Mouse (Mus musculus): Measurements from ENCODE around the gene Grid1. TPM values are rescaled to one million over a fixed set of nuclear protein-coding genes. Genes with fewer than 3 reads are reported as not detected.

The Grid1 gene
- polyA plus RNA-seq, 1 experiment from 2014 or later = 0.65 TPM

DNA sequence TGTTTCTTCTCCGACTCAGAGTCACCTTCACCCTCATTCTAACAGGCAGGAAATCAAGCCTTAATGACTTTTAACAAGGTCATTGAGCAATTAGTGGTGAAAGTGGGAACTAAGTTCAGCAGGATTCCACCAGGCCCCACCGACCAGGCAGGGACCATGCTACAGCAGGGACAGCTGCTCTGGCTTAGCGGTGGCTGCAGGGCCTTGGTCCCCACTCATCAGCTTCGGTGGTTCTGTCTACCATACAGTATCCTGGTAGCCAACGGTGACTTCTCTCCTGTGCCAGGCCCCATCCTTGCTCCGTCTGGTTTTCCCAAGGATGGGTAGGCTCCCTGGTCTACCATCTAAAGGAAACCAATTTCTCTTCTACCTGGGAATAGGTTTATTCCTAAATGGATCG is 318.2 kb downstream of the Grid1 start:
- H3K9ac ChIP-seq = no peak overlapping the region
- no peaks in the 10 kb centered on the region for H3K36me3 ChIP-seq
- H3K27ac ChIP-seq = no peak overlapping the region
- H3K4me3 ChIP-seq = no peak overlapping the region
- H3K27me3 ChIP-seq = no peaks in the 10 kb centered on the region
- no peak overlapping the region for H3K4me2 ChIP-seq (replicated peaks)
- ATAC-seq (ENCODE audit: insufficient number of reproducible peaks, insufficient read depth, low FRiP score, low TSS enrichment) = no peak
- H3K4me1 ChIP-seq = no peaks in the 10 kb centered on the region
- no peaks in the 10 kb centered on the region for H3K9me3 ChIP-seq
- 76% methylated on average over 7 of the region's 7 CpGs for WGBS

DNA sequence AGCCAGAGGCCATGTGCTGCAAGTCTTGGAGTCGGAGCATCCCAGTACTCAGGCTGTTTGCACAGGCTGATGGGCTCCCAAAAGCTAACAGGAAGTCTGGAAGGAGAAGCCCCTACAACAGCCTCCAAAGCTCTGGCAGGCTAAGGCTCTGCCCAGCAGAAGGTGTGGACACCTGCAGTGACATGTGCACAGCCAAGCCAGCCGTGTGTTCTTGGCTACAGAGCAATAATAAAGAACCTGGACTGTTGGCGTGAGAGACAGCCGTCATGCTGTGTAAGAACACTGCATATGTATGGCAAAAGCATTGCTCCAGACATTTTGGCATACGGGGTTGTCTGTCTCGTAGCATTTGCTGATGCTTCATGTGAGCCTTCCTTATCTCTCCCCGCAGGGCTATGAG is 319.9 kb downstream of the Grid1 start:
- H3K27me3 ChIP-seq = no peaks in the 10 kb centered on the region
- no peak for ATAC-seq (ENCODE audit: insufficient number of reproducible peaks, insufficient read depth, low FRiP score, low TSS enrichment)
- H3K4me3 ChIP-seq = no peak overlapping the region
- 79% methylated on average over 7 of the region's 7 CpGs for WGBS
- no peak overlapping the region for H3K4me2 ChIP-seq (replicated peaks)
- no peaks in the 10 kb centered on the region for H3K9me3 ChIP-seq
- H3K4me1 ChIP-seq = no peaks in the 10 kb centered on the region
- no peak overlapping the region for H3K27ac ChIP-seq
- no peak overlapping the region for H3K9ac ChIP-seq
- no peaks in the 10 kb centered on the region for H3K36me3 ChIP-seq

DNA sequence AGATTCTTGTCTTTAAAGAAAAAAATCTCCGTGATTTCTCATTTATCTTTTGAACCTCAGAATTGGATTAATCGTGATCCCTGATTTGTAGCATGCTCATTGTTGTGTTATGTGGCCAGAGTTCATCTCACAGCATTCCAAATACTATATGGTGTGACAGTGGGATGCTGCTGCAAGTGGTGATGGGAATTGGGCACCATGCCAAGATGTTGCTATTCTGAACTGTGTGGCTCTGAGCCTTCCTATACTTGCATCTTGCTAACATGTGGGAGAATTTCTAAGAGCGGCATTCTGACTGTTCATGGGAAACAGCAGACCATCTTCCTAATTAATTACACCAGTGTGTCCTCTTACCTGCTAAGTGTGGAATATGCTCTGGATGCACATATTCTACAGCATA is 332.5 kb downstream of the Grid1 start:
- no peak overlapping the region for H3K4me2 ChIP-seq (replicated peaks)
- ATAC-seq (ENCODE audit: insufficient number of reproducible peaks, insufficient read depth, low FRiP score, low TSS enrichment) = no peak
- H3K9me3 ChIP-seq = no peaks in the 10 kb centered on the region
- H3K27ac ChIP-seq = no peak overlapping the region
- H3K4me3 ChIP-seq = no peak overlapping the region
- H3K27me3 ChIP-seq = no peaks in the 10 kb centered on the region
- WGBS = 83% methylated on average over 3 of the region's 3 CpGs
- H3K9ac ChIP-seq = no peak overlapping the region
- no peaks in the 10 kb centered on the region for H3K36me3 ChIP-seq
- H3K4me1 ChIP-seq = no peaks in the 10 kb centered on the region

DNA sequence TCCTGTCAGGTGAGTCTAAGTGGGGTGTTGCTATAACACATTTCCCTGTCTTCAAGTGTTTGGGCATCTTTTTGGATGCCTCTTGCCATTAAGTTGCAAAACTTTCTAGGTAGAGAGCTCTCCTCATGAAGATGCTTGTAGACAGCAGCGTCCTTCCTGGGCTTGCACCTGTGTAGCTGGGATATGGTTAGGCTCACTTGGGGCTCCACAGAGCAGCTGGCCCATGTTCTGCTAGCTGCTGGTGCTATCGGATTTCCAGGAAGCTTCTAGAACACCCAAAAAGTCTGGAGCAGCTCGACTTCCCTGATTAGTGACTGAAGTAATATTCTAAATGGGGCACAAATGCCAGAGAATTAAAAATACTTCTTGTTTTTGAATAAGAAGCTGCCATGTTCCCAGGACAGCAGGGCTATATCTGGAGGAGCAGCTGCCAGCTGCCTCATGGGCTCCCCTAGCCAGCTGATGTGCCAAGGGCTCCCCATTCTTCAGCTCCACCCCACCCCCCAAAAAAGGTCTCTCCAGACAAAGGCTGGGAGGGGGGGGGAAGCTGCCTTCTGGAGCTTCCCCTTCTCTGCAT is 333.9 kb downstream of the Grid1 start:
- no peaks in the 10 kb centered on the region for H3K9me3 ChIP-seq
- ATAC-seq (ENCODE audit: insufficient number of reproducible peaks, insufficient read depth, low FRiP score, low TSS enrichment) = no peak
- WGBS = 68% methylated on average over 3 of the region's 3 CpGs
- H3K4me1 ChIP-seq = no peaks in the 10 kb centered on the region
- no peak overlapping the region for H3K9ac ChIP-seq
- no peak overlapping the region for H3K4me2 ChIP-seq (replicated peaks)
- no peaks in the 10 kb centered on the region for H3K36me3 ChIP-seq
- no peak overlapping the region for H3K4me3 ChIP-seq
- no peak overlapping the region for H3K27ac ChIP-seq
- H3K27me3 ChIP-seq = no peaks in the 10 kb centered on the region

DNA sequence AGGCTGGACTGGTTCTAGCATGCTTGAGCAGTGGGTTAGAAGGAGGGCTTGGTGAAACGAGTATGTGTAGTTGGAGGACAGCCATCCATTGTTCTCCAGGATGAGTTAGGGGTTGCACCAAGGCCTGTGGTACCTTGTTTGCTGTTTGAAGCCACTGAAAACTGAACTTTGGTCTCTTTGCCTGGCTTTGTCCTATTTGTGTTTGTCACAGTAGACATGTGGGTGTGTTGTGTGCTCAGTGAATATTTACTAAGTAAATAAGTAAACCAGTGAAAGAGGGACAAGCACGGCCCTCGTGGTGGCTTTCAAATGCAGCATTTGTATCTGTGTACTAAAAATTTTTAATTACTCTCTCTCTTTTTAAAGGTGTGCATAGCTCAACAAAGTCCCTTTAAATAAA is 334.5 kb downstream of the Grid1 start:
- ATAC-seq (ENCODE audit: insufficient number of reproducible peaks, insufficient read depth, low FRiP score, low TSS enrichment) = no peak
- Histone ChIP-seq H3K27me3 (no peaks in the 10 kb centered on the region), H3K9ac (no peak overlapping the region), H3K27ac (no peak overlapping the region), H3K9me3 (no peaks in the 10 kb centered on the region), H3K4me3 (no peak overlapping the region), H3K4me2 (replicated peaks) (no peak overlapping the region), H3K4me1 (no peaks in the 10 kb centered on the region), H3K36me3 (no peaks in the 10 kb centered on the region)
- 74% methylated on average over 3 of the region's 3 CpGs for WGBS

DNA sequence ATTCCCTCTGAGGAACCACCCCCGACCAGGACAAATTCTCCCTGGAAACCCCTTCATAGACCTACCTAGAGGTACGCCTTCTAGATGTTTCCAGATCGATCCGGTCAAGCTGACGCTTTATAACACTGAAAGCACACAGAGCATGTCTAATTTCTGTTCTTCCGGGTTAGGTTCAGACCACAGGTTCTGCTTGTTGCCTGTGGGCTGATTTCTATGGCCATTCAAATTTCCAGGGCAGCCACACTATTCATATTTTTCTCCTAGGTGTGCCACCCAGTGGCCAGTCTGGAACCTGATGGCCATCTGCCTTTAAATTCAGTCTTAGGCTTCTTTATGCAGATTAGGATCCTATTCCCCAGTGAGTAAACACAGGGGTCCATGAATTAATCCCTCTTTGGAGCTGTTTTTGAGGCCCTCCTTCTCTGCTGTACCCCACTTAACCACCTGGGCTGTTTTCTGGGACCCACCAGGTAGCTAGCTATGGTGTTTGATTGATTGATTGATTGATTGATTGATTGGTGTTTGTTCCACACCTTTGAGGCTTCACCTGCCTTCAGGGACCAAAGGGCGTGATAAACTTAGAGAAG is 337.3 kb downstream of the Grid1 start:
- Histone ChIP-seq H3K27me3 (no peaks in the 10 kb centered on the region), H3K36me3 (no peaks in the 10 kb centered on the region), H3K9me3 (no peaks in the 10 kb centered on the region), H3K27ac (no peak overlapping the region), H3K4me3 (no peak overlapping the region), H3K4me1 (no peaks in the 10 kb centered on the region), H3K4me2 (replicated peaks) (no peak overlapping the region), H3K9ac (no peak overlapping the region)
- 76% methylated on average over 7 of the region's 7 CpGs for WGBS
- no peak for ATAC-seq (ENCODE audit: insufficient number of reproducible peaks, insufficient read depth, low FRiP score, low TSS enrichment)

DNA sequence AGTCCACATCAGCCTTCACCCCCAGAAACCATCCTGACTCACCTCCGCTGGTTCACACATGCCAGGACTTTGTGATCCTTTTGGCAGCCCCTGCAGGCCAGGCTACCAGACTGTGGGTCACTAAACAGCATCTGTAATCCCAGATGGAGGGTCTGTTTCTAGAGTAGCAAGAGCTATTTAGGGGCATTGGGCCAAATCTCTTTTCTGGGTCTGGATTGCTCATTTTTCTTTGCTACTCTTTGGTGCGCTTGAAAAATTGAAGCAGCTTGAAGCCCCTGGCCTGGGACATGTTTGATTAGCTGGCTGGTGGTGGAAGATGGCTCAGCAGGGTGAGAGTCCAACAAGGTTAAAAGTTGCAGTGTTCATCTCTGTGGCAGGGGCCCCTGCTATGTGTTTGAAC is 339.4 kb downstream of the Grid1 start:
- H3K4me1 ChIP-seq = no peaks in the 10 kb centered on the region
- H3K27ac ChIP-seq = no peak overlapping the region
- no peak overlapping the region for H3K4me3 ChIP-seq
- H3K9me3 ChIP-seq = no peaks in the 10 kb centered on the region
- no peak for ATAC-seq (ENCODE audit: insufficient number of reproducible peaks, insufficient read depth, low FRiP score, low TSS enrichment)
- H3K27me3 ChIP-seq = no peaks in the 10 kb centered on the region
- WGBS = 82% methylated on average over 2 of the region's 2 CpGs
- H3K4me2 ChIP-seq (replicated peaks) = no peak overlapping the region
- no peak overlapping the region for H3K9ac ChIP-seq
- H3K36me3 ChIP-seq = no peaks in the 10 kb centered on the region

DNA sequence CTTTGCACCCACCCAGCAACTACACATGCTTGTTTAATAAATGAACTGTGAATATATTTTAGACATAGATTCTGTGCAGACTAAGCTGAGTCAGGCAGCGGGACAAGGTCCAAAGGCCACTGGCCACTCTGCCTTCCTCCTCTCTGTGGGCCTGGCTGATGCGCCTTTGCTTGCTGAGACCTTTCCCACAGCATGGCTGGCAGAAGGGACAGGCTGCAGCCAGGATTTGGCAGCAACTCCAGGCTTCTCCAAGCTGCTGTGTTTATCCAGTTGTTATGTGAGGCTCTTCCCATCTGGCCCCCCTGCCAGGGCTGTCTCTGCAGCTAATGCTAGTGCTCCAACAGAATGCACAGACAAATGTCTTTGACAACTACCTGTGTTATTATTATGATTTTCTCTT is 347.5 kb downstream of the Grid1 start:
- H3K4me3 ChIP-seq = no peak overlapping the region
- no peaks in the 10 kb centered on the region for H3K36me3 ChIP-seq
- H3K9me3 ChIP-seq = no peaks in the 10 kb centered on the region
- 82% methylated on average over 2 of the region's 2 CpGs for WGBS
- no peak overlapping the region for H3K4me2 ChIP-seq (replicated peaks)
- H3K27ac ChIP-seq = no peak overlapping the region
- no peak overlapping the region for H3K9ac ChIP-seq
- no peaks in the 10 kb centered on the region for H3K4me1 ChIP-seq
- ATAC-seq (ENCODE audit: insufficient number of reproducible peaks, insufficient read depth, low FRiP score, low TSS enrichment) = no peak
- H3K27me3 ChIP-seq = no peaks in the 10 kb centered on the region

DNA sequence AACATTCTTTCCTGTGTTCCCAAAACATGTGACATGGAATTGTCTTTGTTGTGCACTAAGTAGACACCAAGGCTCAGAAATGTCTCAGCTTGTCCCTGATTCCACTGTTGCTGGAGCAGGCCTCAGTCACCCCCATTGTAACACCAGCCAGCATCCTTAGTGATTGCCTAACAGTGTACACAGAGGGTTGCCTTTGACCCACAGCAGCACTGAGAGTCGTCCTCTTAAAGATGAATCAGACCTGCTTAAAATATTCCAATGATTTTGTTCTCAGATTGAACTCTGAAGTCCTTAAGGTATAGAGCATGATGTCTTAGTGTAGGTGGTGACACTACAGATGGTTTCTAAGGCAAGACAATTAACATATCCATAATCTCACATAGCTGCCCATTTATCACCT is 354.0 kb downstream of the Grid1 start:
- Histone ChIP-seq H3K4me2 (replicated peaks) (no peak overlapping the region), H3K36me3 (no peaks in the 10 kb centered on the region), H3K9ac (no peak overlapping the region), H3K27ac (no peak overlapping the region), H3K4me3 (no peak overlapping the region), H3K27me3 (no peaks in the 10 kb centered on the region), H3K4me1 (no peaks in the 10 kb centered on the region), H3K9me3 (no peaks in the 10 kb centered on the region)
- no peak for ATAC-seq (ENCODE audit: insufficient number of reproducible peaks, insufficient read depth, low FRiP score, low TSS enrichment)
- 82% methylated on average over 1 of the region's 1 CpGs for WGBS

DNA sequence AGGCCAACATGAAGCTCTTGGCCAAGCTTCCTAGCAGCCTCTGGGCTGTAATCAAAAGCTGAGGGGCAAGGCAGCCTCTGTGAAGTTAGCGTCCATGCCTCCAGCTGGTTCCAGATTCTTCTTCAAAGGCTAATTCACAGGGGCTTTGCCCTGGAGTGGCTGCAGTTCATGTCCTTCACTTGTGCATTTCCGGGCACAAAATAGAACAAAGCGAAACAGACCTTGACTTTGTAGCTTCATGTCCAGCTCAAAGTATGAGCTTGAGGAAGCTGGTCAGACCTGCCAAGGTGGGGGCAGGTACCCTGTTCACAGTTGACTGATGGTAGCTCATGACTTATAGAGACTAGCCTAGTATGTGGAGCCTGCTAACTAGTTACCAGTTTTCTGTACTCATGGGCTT is 356.1 kb downstream of the Grid1 start:
- Histone ChIP-seq H3K27ac (no peak overlapping the region), H3K4me1 (no peaks in the 10 kb centered on the region), H3K4me3 (no peak overlapping the region), H3K9ac (no peak overlapping the region), H3K4me2 (replicated peaks) (no peak overlapping the region), H3K9me3 (no peaks in the 10 kb centered on the region), H3K36me3 (no peaks in the 10 kb centered on the region), H3K27me3 (no peaks in the 10 kb centered on the region)
- WGBS = 86% methylated on average over 3 of the region's 3 CpGs
- no peak for ATAC-seq (ENCODE audit: insufficient number of reproducible peaks, insufficient read depth, low FRiP score, low TSS enrichment)

DNA sequence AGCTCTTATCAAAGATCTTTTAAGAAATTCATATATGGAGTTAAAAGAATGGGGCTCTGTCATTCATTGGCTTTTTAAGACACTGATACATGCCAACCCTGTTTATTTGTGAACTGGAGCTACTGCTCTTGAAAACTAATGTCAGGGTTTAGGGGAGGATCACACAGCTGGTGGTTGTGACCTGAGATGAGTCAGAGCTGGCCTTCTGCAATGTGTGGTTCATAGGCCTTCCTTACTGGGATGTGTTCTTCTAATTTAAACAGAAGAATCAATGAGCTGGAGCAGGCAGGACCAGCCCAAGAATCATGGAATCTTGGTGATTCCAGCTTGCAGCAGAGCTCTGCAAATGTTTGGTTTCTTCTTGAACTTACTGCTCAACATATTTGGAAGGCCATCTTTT is 359.2 kb downstream of the Grid1 start:
- H3K9me3 ChIP-seq = no peaks in the 10 kb centered on the region
- no peaks in the 10 kb centered on the region for H3K27me3 ChIP-seq
- H3K4me2 ChIP-seq (replicated peaks) = no peak overlapping the region
- no peaks in the 10 kb centered on the region for H3K4me1 ChIP-seq
- no peak for ATAC-seq (ENCODE audit: insufficient number of reproducible peaks, insufficient read depth, low FRiP score, low TSS enrichment)
- H3K4me3 ChIP-seq = no peak overlapping the region
- no peak overlapping the region for H3K27ac ChIP-seq
- no peak overlapping the region for H3K9ac ChIP-seq
- no peaks in the 10 kb centered on the region for H3K36me3 ChIP-seq

DNA sequence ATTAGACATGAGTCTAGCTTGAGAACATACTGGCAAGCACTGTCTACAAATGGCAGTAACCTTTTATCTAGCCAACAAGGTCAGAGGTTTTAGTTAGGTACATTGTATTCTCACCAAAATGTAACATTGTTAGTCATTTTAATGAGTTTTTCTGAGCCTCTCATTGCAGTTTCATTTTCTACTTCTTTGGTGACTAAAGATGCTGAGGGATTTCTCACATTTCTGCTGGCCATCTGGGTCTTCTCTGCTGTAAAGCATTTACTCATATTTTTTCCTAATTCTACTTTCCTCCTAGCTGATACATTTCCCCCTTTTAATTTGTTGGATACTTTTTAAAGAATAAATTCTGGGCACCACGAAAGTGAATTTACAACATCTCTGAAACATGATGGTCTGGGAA is 365.5 kb downstream of the Grid1 start:
- Histone ChIP-seq H3K36me3 (no peaks in the 10 kb centered on the region), H3K27ac (no peak overlapping the region), H3K4me3 (no peak overlapping the region), H3K4me2 (replicated peaks) (no peak overlapping the region), H3K4me1 (no peaks in the 10 kb centered on the region), H3K9ac (no peak overlapping the region), H3K27me3 (no peaks in the 10 kb centered on the region), H3K9me3 (no peaks in the 10 kb centered on the region)
- ATAC-seq (ENCODE audit: insufficient number of reproducible peaks, insufficient read depth, low FRiP score, low TSS enrichment) = no peak
- 78% methylated on average over 1 of the region's 1 CpGs for WGBS

DNA sequence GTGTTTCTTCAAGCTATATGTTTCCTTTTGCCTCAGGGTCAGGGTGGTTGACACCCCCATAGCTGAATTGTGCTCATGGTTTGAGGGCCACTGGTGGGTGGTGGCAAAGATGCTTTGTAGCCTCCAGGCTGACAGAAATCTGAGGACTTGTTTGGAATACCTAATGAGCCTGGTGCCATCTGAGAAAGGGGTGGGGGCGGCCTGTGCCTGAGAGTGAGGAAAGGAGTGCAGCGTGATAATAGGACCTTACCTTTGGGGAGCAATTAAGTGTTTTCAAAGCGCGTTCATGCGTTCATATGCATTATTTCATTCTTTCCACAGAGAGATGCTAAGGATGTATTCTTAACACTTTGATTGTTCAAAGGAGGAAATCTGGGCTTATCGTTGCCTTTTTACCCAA is 372.3 kb downstream of the Grid1 start:
- Histone ChIP-seq H3K9ac (no peak overlapping the region), H3K9me3 (no peaks in the 10 kb centered on the region), H3K27me3 (no peaks in the 10 kb centered on the region), H3K4me2 (replicated peaks) (no peak overlapping the region), H3K4me3 (no peak overlapping the region), H3K36me3 (no peaks in the 10 kb centered on the region), H3K4me1 (no peaks in the 10 kb centered on the region), H3K27ac (no peak overlapping the region)
- no peak for ATAC-seq (ENCODE audit: insufficient number of reproducible peaks, insufficient read depth, low FRiP score, low TSS enrichment)
- WGBS = 86% methylated on average over 6 of the region's 6 CpGs

Data from embryonic facial prominence, embryonic 12.5 days (tissue).